Mouse (Mus musculus) G1E (cell line): ENCODE results near the gene Vwa5b1. TPM values are rescaled to one million over a fixed set of nuclear protein-coding genes. Genes with fewer than 3 reads are reported as not detected.

Experiments
- ATAC-seq: 2 replicates; pipeline ENCODE4 v1.8.0; 2016; ENCODE audit warnings: mild to moderate bottlenecking; ENCODE audit not compliant: insufficient number of reproducible peaks, poor library complexity, low FRiP score, severe bottlenecking; ENCODE audit errors: extremely low read depth
- DNase-seq: peaks from one replicate; pipeline ENCODE4 v3.0.0; 2012; ENCODE audit warnings: low spot score
- H3K27me3 ChIP-seq: 2 replicates; pipeline ENCODE4 v1.6.1; 2012; ENCODE audit warnings: mild to moderate bottlenecking, low read length, inconsistent platforms; ENCODE audit not compliant: insufficient read depth
- H3K36me3 ChIP-seq: replicated peaks from 2 replicates; pipeline ENCODE3; 2012; ENCODE audit warnings: mild to moderate bottlenecking, inconsistent platforms
- H3K4me1 ChIP-seq: 2 replicates; pipeline ENCODE4 v1.6.1; 2012; ENCODE audit warnings: low read depth, low read length, inconsistent platforms, mixed read lengths; ENCODE audit not compliant: insufficient read depth
- H3K4me3 ChIP-seq: 2 replicates; pipeline ENCODE4 v1.5.1; 2012; ENCODE audit warnings: low read depth, mild to moderate bottlenecking, inconsistent platforms, low read length, moderate library complexity, mixed read lengths
- H3K9me3 ChIP-seq: replicated peaks from 2 replicates; pipeline ENCODE4 v1.6.1; 2012; ENCODE audit warnings: inconsistent platforms
- CTCF ChIP-seq: IDR thresholded peaks from 2 replicates; pipeline ENCODE4 v1.5.1; 2012; ENCODE audit warnings: low read depth, low read length, inconsistent platforms, mixed read lengths
- GATA1 ChIP-seq: IDR thresholded peaks from 2 replicates; pipeline ENCODE4 v1.6.1; 2012; ENCODE audit warnings: borderline replicate concordance, low read length, inconsistent platforms, mixed read lengths
- GATA2 ChIP-seq: IDR thresholded peaks from 2 replicates; pipeline ENCODE4 v1.6.1; 2012; ENCODE audit warnings: low read depth, low read length, inconsistent platforms, borderline replicate concordance
- POLR2AphosphoS5 ChIP-seq: IDR thresholded peaks from 2 replicates; pipeline ENCODE4 v1.6.1; 2012; ENCODE audit warnings: low read depth, low read length, inconsistent platforms; ENCODE audit not compliant: insufficient replicate concordance
- TAL1 ChIP-seq: conservative IDR thresholded peaks from 2 replicates; pipeline ENCODE4 v1.6.1; 2012; ENCODE audit warnings: low read depth, low read length, inconsistent platforms, mixed read lengths
- polyA plus RNA-seq: library from polyadenylated mRNA; stranded (reverse); fragments of >175 nt; gene quantifications from 2 replicates; pipeline ENCODE4 v1.2.3, GENCODE M21; 2012
- total RNA-seq, 2 experiments: library from RNA; stranded (forward) in 1 of 2; stranded (reverse) in 1 of 2; fragments of 200-1000 nt in 1 of 2; fragments of >200 nt in 1 of 2; fragmentation: Nextera tagmentation in 1 of 2; gene quantifications; 2 replicates each; pipeline ENCODE4 v1.2.3; 2014 to 2017

Vwa5b1 gene
- total and polyA plus RNA-seq, 3 experiments = 0.33 TPM; not detected in 2

GRCm38 (mm10) chr4:138550557-138550956 is 85.1 kb downstream of the Vwa5b1 start:
- TF ChIP-seq TAL1 (no peak), POLR2AphosphoS5 (no peak), GATA2 (no peak), CTCF (no peak), GATA1 (no peak)
- Histone ChIP-seq H3K27me3 (peaks cover 2% of the 10 kb centered on the region; the same call in 1 of the 2 replicates), H3K9me3 (peaks cover 88% of the 10 kb centered on the region), H3K36me3 (no peaks in the 10 kb centered on the region), H3K4me1 (no peaks in the 10 kb centered on the region), H3K4me3 (no peak overlapping the region)
- ATAC-seq = no peak
- DNase-seq = no peak

- Histone ChIP-seq H3K4me1 (no peaks in the 10 kb centered on the region), H3K27me3 (no peaks in the 10 kb centered on the region), H3K9me3 (peaks cover 88% of the 10 kb centered on the region), H3K4me3 (no peak overlapping the region), H3K36me3 (no peaks in the 10 kb centered on the region)
- TF ChIP-seq POLR2AphosphoS5 (no peak), TAL1 (no peak), GATA2 (no peak), CTCF (no peak), GATA1 (no peak)
- ATAC-seq (no peak), DNase-seq (no peak)
These were observed 86.7 kb downstream of the Vwa5b1 start for GRCm38 (mm10) chr4:138548960-138549359.

- ATAC-seq = no peak
- Histone ChIP-seq H3K4me3 (no peak overlapping the region), H3K27me3 (no peaks in the 10 kb centered on the region)
These were observed 87.5 kb downstream of the Vwa5b1 start for GRCm38 (mm10) chr4:138548124-138548561.

GRCm38 (mm10) chr4:138547556-138547955 is 88.1 kb downstream of the Vwa5b1 start:
- ATAC-seq = no peak
- Histone ChIP-seq H3K27me3 (no peaks in the 10 kb centered on the region), H3K4me1 (no peaks in the 10 kb centered on the region), H3K4me3 (no peak overlapping the region), H3K36me3 (no peaks in the 10 kb centered on the region), H3K9me3 (peaks cover 87% of the 10 kb centered on the region)
- TF ChIP-seq CTCF (no peak), TAL1 (no peak), POLR2AphosphoS5 (no peak), GATA2 (no peak), GATA1 (no peak)
- DNase-seq = no peak

More at GRCm38 (mm10) chr4:138548124-138548561, 87.5 kb downstream of the Vwa5b1 start:
- H3K4me1 ChIP-seq = no peaks in the 10 kb centered on the region
- TF ChIP-seq GATA2 (no peak), TAL1 (no peak), CTCF (no peak), POLR2AphosphoS5 (no peak), GATA1 (no peak)
- no peak for DNase-seq
- H3K9me3 ChIP-seq = peaks cover 88% of the 10 kb centered on the region
- no peaks in the 10 kb centered on the region for H3K36me3 ChIP-seq

- H3K9me3 ChIP-seq = peaks cover 81% of the 10 kb centered on the region
- DNase-seq (no peak), ATAC-seq (no peak)
- no peaks in the 10 kb centered on the region for H3K4me1 ChIP-seq
- H3K27me3 ChIP-seq = no peaks in the 10 kb centered on the region
- TF ChIP-seq CTCF = no peak
- TF ChIP-seq GATA2 = no peak
- no peak for TF ChIP-seq GATA1
- no peak for TF ChIP-seq POLR2AphosphoS5
- no peak for TF ChIP-seq TAL1
- H3K36me3 ChIP-seq = no peaks in the 10 kb centered on the region
- H3K4me3 ChIP-seq = no peak overlapping the region
These were observed 88.6 kb downstream of the Vwa5b1 start for GRCm38 (mm10) chr4:138547041-138547440.

- H3K36me3 ChIP-seq = no peaks in the 10 kb centered on the region
- H3K4me3 ChIP-seq = no peak overlapping the region
- no peak for TF ChIP-seq GATA2
- no peak for TF ChIP-seq TAL1
- TF ChIP-seq POLR2AphosphoS5 = no peak
- TF ChIP-seq CTCF = no peak
- TF ChIP-seq GATA1 = no peak
- H3K27me3 ChIP-seq = no peaks in the 10 kb centered on the region
- no peak for ATAC-seq
- H3K4me1 ChIP-seq = no peaks in the 10 kb centered on the region
- peaks cover 76% of the 10 kb centered on the region for H3K9me3 ChIP-seq
- no peak for DNase-seq
These were observed 89.4 kb downstream of the Vwa5b1 start for GRCm38 (mm10) chr4:138546241-138546640.

GRCm38 (mm10) chr4:138543177-138543576 is 92.5 kb downstream of the Vwa5b1 start:
- no peak for DNase-seq
- no peak for TF ChIP-seq CTCF
- no peak for TF ChIP-seq GATA2
- no peak for TF ChIP-seq POLR2AphosphoS5
- H3K4me1 ChIP-seq = no peaks in the 10 kb centered on the region
- H3K9me3 ChIP-seq = peaks cover 85% of the 10 kb centered on the region
- H3K4me3 ChIP-seq = no peak overlapping the region
- no peak for ATAC-seq
- H3K36me3 ChIP-seq = no peaks in the 10 kb centered on the region
- no peaks in the 10 kb centered on the region for H3K27me3 ChIP-seq
